Mouse (Mus musculus) stomach, postnatal 0 days (tissue): ENCODE measurements around the gene Wdr82. TPM values are rescaled to one million over a fixed set of nuclear protein-coding genes. Genes with fewer than 3 reads are reported as not detected.
A peak's percentile ranks its signal among the peaks of the same experiment; 100 is the strongest.

ENCODE experiments used
- ATAC-seq: fragments of 200-750 bp; cut with Nextera tagmentation; 2 replicates; pipeline ENCODE4 v1.8.0; 2017; ENCODE audit not compliant: low FRiP score, low TSS enrichment
- DNase-seq: peaks from one replicate; pipeline ENCODE4 v3.0.0-alpha.2; 2016; ENCODE audit warnings: low spot score
- H3K27ac ChIP-seq: fragments of 300-500 bp; sonication (generic); replicated peaks from 2 replicates; pipeline ENCODE4 v1.5.1; 2014; ENCODE audit warnings: mild to moderate bottlenecking, control low read depth
- H3K27me3 ChIP-seq: fragments of 300-500 bp; sonication (generic); 2 replicates; pipeline ENCODE4 v1.6.1; 2014; ENCODE audit warnings: low read length; ENCODE audit not compliant: control insufficient read depth, insufficient read depth
- H3K36me3 ChIP-seq: fragments of 300-500 bp; sonication (generic); 2 replicates; pipeline ENCODE4 v1.6.1; 2014; ENCODE audit warnings: low read length, mixed read lengths; ENCODE audit not compliant: control insufficient read depth, insufficient read depth
- H3K4me1 ChIP-seq: fragments of 300-500 bp; sonication (generic); replicated peaks from 2 replicates; pipeline ENCODE4 v1.6.1; 2014; ENCODE audit warnings: antibody characterized with exemption; ENCODE audit not compliant: control insufficient read depth, insufficient read depth
- H3K4me2 ChIP-seq: fragments of 300-500 bp; sonication (generic); replicated peaks from 2 replicates; pipeline ENCODE4 v1.6.1; 2014; ENCODE audit warnings: low read depth, mild to moderate bottlenecking, control low read depth, moderate library complexity
- H3K4me3 ChIP-seq: fragments of 300-500 bp; sonication (generic); 2 replicates; pipeline ENCODE4 v1.5.1; 2014; ENCODE audit warnings: low read depth, low read length, control low read depth
- H3K9ac ChIP-seq: fragments of 300-500 bp; sonication (generic); 2 replicates; pipeline ENCODE4 v1.6.1; 2014; ENCODE audit warnings: mild to moderate bottlenecking, low read length, control low read depth, mixed read lengths
- H3K9me3 ChIP-seq: fragments of 300-500 bp; sonication (generic); 2 replicates; pipeline ENCODE4 v1.6.1; 2016; ENCODE audit warnings: low read length; ENCODE audit not compliant: control insufficient read depth
- CTCF ChIP-seq: IDR thresholded peaks from 2 replicates; pipeline ENCODE4 v1.5.1; 2016; ENCODE audit warnings: antibody characterized with exemption, low read depth, mild to moderate bottlenecking, moderate library complexity
- EP300 ChIP-seq: optimal IDR thresholded peaks from 2 replicates; pipeline ENCODE3; 2016; ENCODE audit warnings: antibody characterized with exemption
- WGBS: fragments of 180-500 bp; shearing (Covaris S2); extraction: QIAGEN DNeasy Blood & Tissue Kit; methylation state at CpG from one replicate; pipeline ENCODE4 v1.1.7; 2014; 5-methylcytosine and 5-hydroxymethylcytosine counted together
- polyA plus RNA-seq: library from polyadenylated mRNA; unstranded; fragments of >200 nt; fragmentation: Nextera tagmentation; extraction: Ambion mirVana; gene quantifications from 2 replicates; pipeline ENCODE4 v1.2.1, GENCODE M21; 2015

Wdr82 gene
- polyA plus RNA-seq, 1 experiment from 2014 or later = 10.3 TPM

GRCm38 (mm10) chr9:106175552-106176200, 4.9 kb downstream of the Wdr82 start:
- H3K27ac ChIP-seq = no peak overlapping the region
- DNase-seq (no peak), ATAC-seq (no peak)
- peaks cover 6% of the 10 kb centered on the region; the same call in 1 of the 2 replicates for H3K36me3 ChIP-seq
- H3K9ac ChIP-seq = no peak overlapping the region
- H3K9me3 ChIP-seq = no peaks in the 10 kb centered on the region
- peaks cover 3% of the 10 kb centered on the region for H3K4me1 ChIP-seq
- H3K4me3 ChIP-seq = no peak overlapping the region
- H3K4me2 ChIP-seq = 0 out of 2 replicates have a peak overlapping the region, but pooled peaks have one; percentile 3
- TF ChIP-seq EP300 (no peak), CTCF (no peak)
- no peaks in the 10 kb centered on the region for H3K27me3 ChIP-seq
- 48% methylated on average over 3 of the region's 3 CpGs for WGBS

- Histone ChIP-seq H3K4me2 (no peak overlapping the region), H3K36me3 (peaks cover 14% of the 10 kb centered on the region), H3K4me1 (peaks cover 3% of the 10 kb centered on the region), H3K9ac (no peak overlapping the region), H3K4me3 (no peak overlapping the region), H3K27ac (no peak overlapping the region), H3K9me3 (no peaks in the 10 kb centered on the region), H3K27me3 (no peaks in the 10 kb centered on the region)
- ATAC-seq (no peak), DNase-seq (no peak)
- 73% methylated on average over 5 of the region's 5 CpGs for WGBS
- TF ChIP-seq CTCF = no peak
- TF ChIP-seq EP300 = no peak
These were observed 6.0 kb downstream of the Wdr82 start for GRCm38 (mm10) chr9:106176769-106177168.

- peaks cover 3% of the 10 kb centered on the region for H3K4me1 ChIP-seq
- ATAC-seq (no peak), DNase-seq (no peak)
- 84% methylated on average over 6 of the region's 6 CpGs for WGBS
- peaks cover 16% of the 10 kb centered on the region for H3K36me3 ChIP-seq
- no peak overlapping the region for H3K4me2 ChIP-seq
- H3K9me3 ChIP-seq = no peaks in the 10 kb centered on the region
- no peak overlapping the region for H3K27ac ChIP-seq
- no peak overlapping the region for H3K4me3 ChIP-seq
- no peaks in the 10 kb centered on the region for H3K27me3 ChIP-seq
- TF ChIP-seq EP300 (no peak), CTCF (no peak)
- no peak overlapping the region for H3K9ac ChIP-seq
These were observed 7.1 kb downstream of the Wdr82 start for GRCm38 (mm10) chr9:106177799-106178198.

- H3K9ac ChIP-seq = no peak overlapping the region
- ATAC-seq (no peak), DNase-seq (no peak)
- H3K4me1 ChIP-seq = no peaks in the 10 kb centered on the region
- no peaks in the 10 kb centered on the region for H3K9me3 ChIP-seq
- no peaks in the 10 kb centered on the region for H3K27me3 ChIP-seq
- no peak overlapping the region for H3K4me3 ChIP-seq
- no peak for TF ChIP-seq EP300
- TF ChIP-seq CTCF = no peak
- WGBS = 62% methylated on average over 2 of the region's 2 CpGs
- H3K36me3 ChIP-seq = peaks cover 27% of the 10 kb centered on the region
- no peak overlapping the region for H3K4me2 ChIP-seq
- H3K27ac ChIP-seq = no peak overlapping the region
These were observed 8.7 kb downstream of the Wdr82 start for GRCm38 (mm10) chr9:106179454-106179853.

GRCm38 (mm10) chr9:106179964-106180363, 9.2 kb downstream of the Wdr82 start:
- ATAC-seq (no peak), DNase-seq (no peak)
- Histone ChIP-seq H3K4me3 (no peak overlapping the region), H3K4me1 (no peaks in the 10 kb centered on the region), H3K9me3 (no peaks in the 10 kb centered on the region), H3K27me3 (no peaks in the 10 kb centered on the region), H3K4me2 (no peak overlapping the region), H3K9ac (no peak overlapping the region), H3K27ac (no peak overlapping the region), H3K36me3 (peaks cover 32% of the 10 kb centered on the region)
- WGBS = 89% methylated on average over 3 of the region's 3 CpGs
- TF ChIP-seq EP300 (no peak), CTCF (no peak)

GRCm38 (mm10) chr9:106182146-106182545, 11.4 kb downstream of the Wdr82 start:
- no peak overlapping the region for H3K4me2 ChIP-seq
- H3K9me3 ChIP-seq = no peaks in the 10 kb centered on the region
- H3K36me3 ChIP-seq = peaks cover 44% of the 10 kb centered on the region
- no peak overlapping the region for H3K27ac ChIP-seq
- DNase-seq (no peak), ATAC-seq (no peak)
- no peak overlapping the region for H3K4me3 ChIP-seq
- H3K9ac ChIP-seq = no peak overlapping the region
- H3K4me1 ChIP-seq = no peaks in the 10 kb centered on the region
- TF ChIP-seq EP300 (no peak), CTCF (no peak)
- H3K27me3 ChIP-seq = no peaks in the 10 kb centered on the region
- WGBS = 89% methylated on average over 4 of the region's 4 CpGs
